Mouse (Mus musculus): ENCODE results near the gene Ttll9. TPM values are rescaled to one million over a fixed set of nuclear protein-coding genes. Genes with fewer than 3 reads are reported as not detected.

Gene Ttll9
- total RNA-seq, 2 experiments from 2014 or later, result 0.42 TPM; not detected in 1

GRCm38 (mm10) chr2:153047828-153048465, 85.7 kb downstream of the Ttll9 start:
- peak in 1 of 2 experiments; percentile 36 for DNase-seq (ENCODE audit: low spot score in 2 of 2)

- DNase-seq (ENCODE audit: low spot score in 2 of 2), result no peak
These were observed 87.2 kb downstream of the Ttll9 start for GRCm38 (mm10) chr2:153049288-153049996.

- no peak for DNase-seq (ENCODE audit: low spot score in 2 of 2)
These were observed 87.7 kb downstream of the Ttll9 start for GRCm38 (mm10) chr2:153049997-153050358.

GRCm38 (mm10) chr2:153051095-153051494, 88.8 kb downstream of the Ttll9 start:
- DNase-seq (ENCODE audit: low spot score in 2 of 2), result no peak

- no peak for DNase-seq (ENCODE audit: low spot score in 2 of 2)
These were observed 89.3 kb downstream of the Ttll9 start for GRCm38 (mm10) chr2:153051537-153051936.

GRCm38 (mm10) chr2:153052700-153053351, 90.5 kb downstream of the Ttll9 start:
- no peak for DNase-seq (ENCODE audit: low spot score in 2 of 2)

- DNase-seq (ENCODE audit: low spot score in 2 of 2), result no peak
These were observed 91.6 kb downstream of the Ttll9 start for GRCm38 (mm10) chr2:153053896-153054295.

GRCm38 (mm10) chr2:153055270-153055920, 93.1 kb downstream of the Ttll9 start:
- DNase-seq (ENCODE audit: low spot score in 2 of 2), result no peak

Other genes starting within 250 kb of the Ttll9 start
- 100 to 1,000 TPM; 103 to 129 TPM for gene Id1, start 226.2 kb upstream of the Ttll9 start, total RNA-seq (2021)
- gene Cox4i2, start 208.3 kb upstream of the Ttll9 start, total RNA-seq (2021), result 1 to 10 TPM; 4.2 to 4.9 TPM
- gene Bcl2l1, start 130.8 kb upstream of the Ttll9 start, total RNA-seq (2021), result 10 to 100 TPM; 63.5 to 64.6 TPM
- 10 to 100 TPM; 31.7 to 39.7 TPM for gene Tpx2, start 114.5 kb upstream of the Ttll9 start, total RNA-seq (2021)
- gene Mylk2, start 51.1 kb upstream of the Ttll9 start, total RNA-seq (2021), result 1 to 10 TPM in 1 of 2 experiments, under 1 TPM in 1; 0.50 to 2.9 TPM
- gene Foxs1, start 29.3 kb upstream of the Ttll9 start, total RNA-seq (2021), result 1 to 10 TPM; 4.7 to 4.9 TPM
- 1 to 10 TPM; 3.2 to 6.0 TPM for gene Dusp15, start 10.8 kb upstream of the Ttll9 start, total RNA-seq (2021)
- gene Pdrg1, start 52.9 kb downstream of the Ttll9 start, total RNA-seq (2021), result 100 to 1,000 TPM in 1 of 2 experiments, 10 to 100 TPM in 1; 93.8 to 103 TPM
- gene Xkr7, start 69.4 kb downstream of the Ttll9 start, total RNA-seq (2021), result 1 to 10 TPM; 3.0 to 3.2 TPM
- 10 to 100 TPM; 20.7 to 22.8 TPM for gene Ccm2l, start 103.5 kb downstream of the Ttll9 start, total RNA-seq (2021)
- 1 to 10 TPM; 3.9 to 4.3 TPM for gene Hck, start 146.0 kb downstream of the Ttll9 start, total RNA-seq (2021)
- gene Tm9sf4, start 198.8 kb downstream of the Ttll9 start, total RNA-seq (2021), result 100 to 1,000 TPM; 101 to 106 TPM

Measured in adrenal gland, postnatal 4 days (tissue).